Mouse (Mus musculus): Measurements from ENCODE around the gene Soga1.

Gene Soga1

DNA sequence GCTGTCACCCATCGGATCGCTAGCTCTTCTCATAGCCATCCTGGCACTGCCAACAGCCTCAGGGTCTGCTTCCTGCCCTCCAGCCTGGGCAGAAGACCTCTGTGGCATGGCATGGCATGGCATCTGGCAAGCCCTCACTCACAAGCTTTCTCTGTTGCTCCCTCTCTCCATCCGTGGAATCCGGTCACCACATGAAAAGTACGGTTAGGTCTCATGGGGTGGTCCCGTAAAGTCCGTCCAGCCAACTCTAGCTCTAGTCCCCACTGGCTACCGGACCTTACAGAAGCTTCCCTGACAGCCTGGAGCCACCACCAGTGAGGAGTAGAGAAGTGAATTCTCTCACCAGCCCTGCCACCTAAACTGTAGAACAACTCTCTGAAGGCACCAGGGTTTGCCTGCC is 2.3 kb upstream of the Soga1 start:
- no peak for DNase-seq (ENCODE audit: low read depth in 1 of 2, low spot score in 2 of 2)

DNA sequence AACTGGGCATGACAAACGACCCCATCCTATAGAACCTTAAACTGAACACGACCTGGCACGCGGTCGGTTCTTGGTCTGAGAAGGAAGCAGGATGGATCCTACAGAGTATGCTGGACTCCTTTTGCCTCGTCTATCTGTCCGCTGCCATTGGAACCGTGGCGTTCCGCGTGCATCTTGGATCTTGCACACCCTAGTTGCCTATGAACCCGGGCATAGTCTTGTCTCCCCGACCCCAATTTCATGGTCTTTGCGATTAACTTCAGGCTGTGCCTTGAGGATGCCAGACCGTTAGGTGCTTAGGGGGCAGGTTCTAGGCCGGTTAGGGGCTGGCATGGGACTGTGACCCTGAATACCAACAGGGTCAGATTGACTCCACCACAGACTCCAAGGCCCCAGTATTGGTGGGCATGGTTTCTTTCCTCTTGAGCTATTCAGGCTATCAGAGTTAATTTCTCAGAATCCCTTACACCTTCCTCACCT is 687 bp upstream of the Soga1 start:
- no peak for DNase-seq (ENCODE audit: low read depth in 1 of 2, low spot score in 2 of 2)

DNA sequence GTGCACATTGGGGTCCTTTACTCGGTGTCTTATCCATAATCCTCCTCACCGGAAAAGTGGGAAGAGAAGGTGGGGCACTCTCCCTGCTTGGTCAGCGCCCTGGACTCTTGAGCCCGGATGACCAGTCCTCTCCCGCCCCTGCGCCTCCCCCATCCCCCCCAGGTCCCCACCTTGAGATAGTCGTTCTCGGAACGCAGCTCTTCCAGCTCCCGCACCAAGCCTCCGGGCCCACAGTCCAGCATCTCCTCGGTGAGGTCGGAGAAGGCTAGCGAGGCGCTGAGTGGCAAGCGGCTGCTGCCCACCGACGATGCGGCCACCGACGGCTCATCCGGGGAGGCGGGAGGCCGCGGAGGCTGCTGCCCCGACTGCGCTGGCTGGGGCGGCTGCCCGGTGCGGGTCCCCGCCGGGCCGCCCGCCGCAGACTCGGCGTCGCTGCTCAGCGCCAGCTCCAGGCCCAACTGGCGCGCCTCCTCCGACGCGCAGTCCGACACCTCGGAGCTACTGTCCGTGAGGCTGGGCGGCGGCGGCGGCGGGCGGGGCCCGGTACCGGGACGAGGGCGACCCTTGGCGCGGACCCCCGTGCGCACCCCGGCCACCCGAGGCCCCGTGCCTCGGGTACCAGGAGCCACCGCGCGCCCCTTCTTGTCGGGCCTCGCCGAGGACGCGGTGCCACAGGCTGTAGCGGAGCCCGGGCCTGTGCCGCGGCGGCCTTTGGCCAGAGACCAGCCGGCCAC is 828 bp downstream of the Soga1 start:
- DNase-seq (ENCODE audit: low read depth in 1 of 2, low spot score in 2 of 2) = no peak

DNA sequence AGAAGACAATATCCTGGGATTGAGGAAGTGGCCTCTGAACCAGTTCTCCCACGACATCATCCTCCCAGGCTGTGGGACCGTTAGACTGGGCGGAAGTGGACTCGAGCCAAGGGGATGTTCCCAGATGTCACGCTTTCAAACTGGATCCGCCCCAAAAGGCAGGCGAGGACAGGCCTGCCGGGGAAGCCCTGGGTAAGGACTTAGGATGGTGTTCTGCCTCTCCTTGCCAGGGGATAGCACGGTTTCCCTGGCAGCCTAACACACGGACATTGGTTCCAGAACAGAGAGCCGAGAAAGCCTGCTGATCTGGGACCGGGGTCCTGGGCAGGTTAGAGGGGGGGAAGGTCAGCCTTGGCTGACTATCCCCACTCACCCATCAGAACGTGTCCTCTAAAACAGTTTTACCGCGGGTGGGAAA is 1.4 kb downstream of the Soga1 start:
- DNase-seq (ENCODE audit: low read depth in 1 of 2, low spot score in 2 of 2) = peak; percentile 70 to 77

DNA sequence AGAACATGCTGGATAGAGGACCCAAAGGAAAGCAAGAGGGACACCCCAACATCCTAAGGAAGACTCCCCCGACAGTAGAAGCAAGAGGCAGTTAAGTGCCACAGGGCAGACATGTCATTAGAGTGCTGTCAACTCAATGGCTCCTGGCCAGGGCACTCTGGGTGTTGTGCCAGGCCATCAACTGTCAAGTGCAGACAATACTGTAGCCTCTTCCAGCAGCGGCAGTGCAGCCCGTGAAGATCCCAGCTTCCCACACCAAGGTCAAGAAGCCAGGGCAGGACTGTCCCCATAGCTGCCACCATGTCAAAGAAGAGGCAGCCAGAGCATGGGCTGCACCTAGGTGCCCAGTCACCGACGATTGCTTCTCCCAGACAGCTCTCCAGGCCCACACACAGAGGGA is 1.9 kb downstream of the Soga1 start:
- DNase-seq (ENCODE audit: low read depth in 1 of 2, low spot score in 2 of 2) = no peak

DNA sequence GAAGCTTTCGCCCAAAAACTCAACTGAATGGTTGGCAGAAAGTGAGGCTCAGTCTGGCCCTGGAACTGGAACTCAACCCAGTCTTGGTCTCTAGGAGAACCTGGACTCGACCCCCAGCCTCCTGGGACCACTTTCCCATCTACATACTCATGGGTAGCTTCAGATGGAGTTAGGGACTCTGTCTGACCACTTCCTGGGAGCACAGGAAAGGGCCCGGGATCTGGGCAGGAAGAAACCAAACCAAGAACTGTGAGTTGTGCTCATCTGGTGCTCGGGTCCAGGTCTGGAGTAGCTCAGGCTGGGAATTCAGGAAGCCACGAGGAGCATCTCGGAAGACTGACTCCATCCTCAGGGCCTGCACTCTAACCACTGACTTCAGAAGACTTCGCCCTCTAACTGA is 2.5 kb downstream of the Soga1 start:
- DNase-seq (ENCODE audit: low read depth in 1 of 2, low spot score in 2 of 2) = no peak

DNA sequence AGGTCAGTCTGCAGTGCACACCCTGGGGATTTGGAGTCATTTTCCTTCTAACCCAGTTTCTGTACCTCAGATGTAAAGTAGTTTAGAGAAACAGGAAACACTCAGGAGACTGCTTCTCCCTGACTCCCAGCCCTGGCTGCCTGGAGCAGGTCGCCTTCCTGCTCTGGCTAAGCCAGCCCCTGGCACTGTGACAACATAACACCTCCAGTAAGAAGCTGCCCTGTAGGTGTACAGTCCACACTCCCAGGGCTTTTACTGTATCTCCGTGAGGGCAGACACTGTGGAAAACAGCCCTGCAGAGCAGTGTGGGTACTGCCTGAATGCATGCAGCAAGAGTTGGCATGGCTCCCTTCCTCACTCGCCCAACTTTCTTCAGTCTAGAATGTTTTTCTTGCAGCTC is 3.4 kb downstream of the Soga1 start:
- DNase-seq (ENCODE audit: low read depth in 1 of 2, low spot score in 2 of 2) = no peak

DNA sequence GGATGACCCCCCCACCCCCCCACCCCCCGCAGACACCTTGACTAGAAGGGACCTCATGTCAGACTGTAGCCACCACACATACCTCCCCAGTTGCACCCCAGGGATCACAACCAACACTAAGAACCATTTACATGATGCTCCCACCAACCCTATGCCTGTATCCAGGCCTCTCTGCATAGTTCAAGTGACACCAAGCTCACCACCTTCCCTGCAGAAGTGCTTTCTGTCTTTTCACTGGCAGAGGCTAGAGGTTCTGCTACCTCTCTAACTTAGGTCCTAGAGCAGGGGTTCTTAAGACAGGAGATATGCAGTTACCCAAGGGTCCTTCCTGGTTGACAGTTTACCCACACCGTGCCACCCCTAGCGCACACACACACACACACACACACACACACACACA is 3.8 kb downstream of the Soga1 start:
- DNase-seq (ENCODE audit: low read depth in 1 of 2, low spot score in 2 of 2) = no peak

DNA sequence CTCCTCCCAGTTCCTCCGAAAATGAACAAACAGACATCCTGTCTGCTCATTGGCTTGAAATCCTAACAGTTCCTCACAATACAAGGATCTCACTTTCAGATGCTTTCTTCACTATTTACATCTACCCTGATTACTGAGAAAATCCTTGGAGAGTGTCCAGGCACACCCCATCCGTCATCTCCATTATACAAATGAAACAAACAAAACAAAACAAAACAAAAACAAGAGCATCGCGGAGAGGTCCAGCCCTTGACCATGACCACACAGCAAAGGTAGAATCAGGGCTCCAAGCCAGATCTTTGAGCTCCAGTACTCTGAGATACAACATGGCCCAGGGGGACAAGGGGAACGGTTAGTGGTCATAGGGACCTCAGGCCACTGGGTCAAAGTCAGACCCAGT is 4.3 kb downstream of the Soga1 start:
- DNase-seq (ENCODE audit: low read depth in 1 of 2, low spot score in 2 of 2) = no peak

DNA sequence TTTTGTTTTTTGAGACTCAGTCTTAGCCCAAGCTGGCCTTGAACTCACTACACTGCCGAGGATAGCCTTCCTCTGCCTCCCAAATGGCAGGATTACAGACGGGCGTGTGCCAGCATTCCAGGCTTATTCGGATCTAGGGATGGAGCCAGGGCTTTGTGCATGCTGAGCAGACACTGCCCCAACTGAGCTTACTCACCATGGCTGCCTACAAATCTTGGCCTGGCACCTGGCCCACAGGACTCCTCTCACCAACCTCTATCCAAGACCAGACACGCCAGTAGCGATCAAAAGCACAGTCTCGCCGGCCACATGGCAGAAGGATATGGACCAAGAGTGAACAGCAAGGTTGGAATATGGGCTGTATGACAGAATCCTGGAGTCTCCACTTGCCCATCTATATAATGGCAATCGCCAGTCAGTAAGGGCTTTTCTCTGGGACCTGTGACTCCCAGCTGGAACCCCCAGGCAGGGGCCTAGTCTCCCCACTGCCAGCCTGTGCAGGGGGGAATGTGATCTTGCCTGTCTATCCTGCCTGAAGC is 4.8 kb downstream of the Soga1 start:
- DNase-seq (ENCODE audit: low read depth in 1 of 2, low spot score in 2 of 2) = no peak

DNA sequence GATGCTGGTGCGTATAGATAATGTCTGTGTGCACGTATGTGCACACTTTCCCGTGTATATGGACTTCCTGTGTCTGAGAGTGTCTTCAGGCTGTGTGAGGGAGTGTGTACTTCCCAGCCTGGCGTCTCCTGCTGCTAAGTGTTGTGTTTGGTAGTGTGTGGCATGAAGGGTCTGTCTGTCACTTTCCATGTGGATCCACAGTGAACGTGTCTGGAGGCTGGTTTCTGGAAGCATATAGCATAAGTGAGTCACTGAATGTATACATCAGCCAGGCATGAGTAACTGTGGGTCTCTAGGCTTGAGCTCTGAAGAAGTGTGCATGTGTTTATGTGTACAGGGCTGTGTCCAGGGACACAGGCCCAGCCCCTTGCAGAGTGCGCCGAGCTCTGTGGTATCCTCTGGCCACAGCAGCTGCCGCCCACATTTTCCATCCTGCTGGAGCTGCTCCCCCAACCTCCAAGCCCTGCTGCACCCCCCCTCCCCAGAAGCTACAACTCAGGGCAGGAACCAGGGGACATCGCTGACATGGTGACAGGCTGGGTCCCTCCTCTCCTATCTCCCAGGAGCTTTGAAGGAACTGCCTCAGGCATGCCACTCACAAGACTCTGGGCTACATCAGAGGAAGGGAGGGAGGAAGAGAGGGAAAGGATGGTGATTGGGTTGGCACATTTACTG is 5.5 kb downstream of the Soga1 start:
- DNase-seq (ENCODE audit: low read depth in 1 of 2, low spot score in 2 of 2) = no peak

DNA sequence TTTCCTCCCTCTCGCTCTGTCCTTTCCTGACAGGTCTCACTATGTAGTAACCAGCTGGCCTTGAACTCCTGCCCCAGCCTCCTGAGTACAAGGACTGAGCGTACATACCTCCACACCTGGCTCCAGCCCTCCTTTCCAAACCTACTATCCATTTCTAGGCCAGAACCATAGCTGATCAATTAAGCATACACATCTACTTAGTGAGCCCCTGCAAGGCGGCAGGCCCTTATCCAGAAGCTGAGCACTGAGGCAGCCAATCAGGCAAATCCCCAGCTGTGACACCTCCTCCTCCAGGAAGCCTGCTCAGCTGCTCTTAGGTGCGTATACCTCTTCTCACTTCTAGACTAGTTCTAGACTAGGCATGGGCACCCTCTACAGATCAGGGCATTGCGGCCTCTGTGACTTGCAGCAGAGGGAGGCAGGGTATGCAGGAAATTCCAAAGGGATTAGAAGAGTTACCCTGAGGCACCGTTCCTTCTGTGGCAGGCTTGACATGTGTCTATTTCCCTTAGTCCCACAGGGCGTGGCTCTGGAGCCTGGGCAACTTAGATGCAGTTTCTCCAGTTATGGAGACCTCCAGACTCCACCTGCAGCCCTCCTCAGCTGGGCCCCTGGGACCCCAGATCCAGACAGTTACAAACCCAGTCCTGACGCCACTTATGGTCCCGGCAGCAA is 6.6 kb downstream of the Soga1 start:
- no peak for DNase-seq (ENCODE audit: low read depth in 1 of 2, low spot score in 2 of 2)

DNA sequence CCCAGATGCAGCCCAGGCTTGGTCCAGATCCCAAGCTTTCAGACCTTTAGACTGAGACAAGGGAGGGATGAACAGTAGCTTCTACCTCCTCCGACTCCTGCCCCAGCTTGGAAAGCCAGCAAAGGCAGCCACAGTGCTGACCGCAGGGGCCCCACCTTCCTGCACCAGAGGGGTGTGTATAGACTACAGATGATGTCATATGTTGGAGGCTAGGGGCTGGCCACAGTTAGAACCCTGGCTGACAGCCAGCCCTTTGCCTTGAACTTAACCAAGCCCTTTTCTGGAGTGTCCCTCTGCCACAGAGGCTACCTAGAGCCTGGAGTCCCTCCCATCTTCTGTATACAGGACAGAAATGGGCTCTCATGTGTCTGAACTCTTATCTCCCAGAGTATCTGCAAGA is 7.5 kb downstream of the Soga1 start:
- peak; percentile 34 to 48 for DNase-seq (ENCODE audit: low read depth in 1 of 2, low spot score in 2 of 2)

DNA sequence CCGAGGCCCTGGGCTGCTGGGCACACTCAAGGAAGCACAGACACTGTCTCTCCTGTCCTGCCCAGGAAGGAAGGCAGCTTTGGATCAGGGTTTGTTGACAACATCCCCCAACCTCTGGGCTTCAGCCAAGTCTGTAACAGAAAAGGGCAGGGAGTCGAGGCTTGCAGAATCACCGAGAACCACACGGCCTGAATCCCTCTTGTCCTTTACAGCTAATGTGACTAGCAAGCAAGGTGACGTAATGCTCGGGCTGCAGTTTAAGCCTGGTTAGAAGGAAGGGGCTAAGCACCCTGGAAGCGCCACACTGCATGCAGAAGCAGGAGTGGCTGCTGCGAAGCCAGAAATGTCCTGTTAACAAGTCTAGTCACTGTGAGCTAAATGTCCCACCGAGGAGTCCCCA is 8.7 kb downstream of the Soga1 start:
- DNase-seq (ENCODE audit: low read depth in 1 of 2, low spot score in 2 of 2) = no peak

DNA sequence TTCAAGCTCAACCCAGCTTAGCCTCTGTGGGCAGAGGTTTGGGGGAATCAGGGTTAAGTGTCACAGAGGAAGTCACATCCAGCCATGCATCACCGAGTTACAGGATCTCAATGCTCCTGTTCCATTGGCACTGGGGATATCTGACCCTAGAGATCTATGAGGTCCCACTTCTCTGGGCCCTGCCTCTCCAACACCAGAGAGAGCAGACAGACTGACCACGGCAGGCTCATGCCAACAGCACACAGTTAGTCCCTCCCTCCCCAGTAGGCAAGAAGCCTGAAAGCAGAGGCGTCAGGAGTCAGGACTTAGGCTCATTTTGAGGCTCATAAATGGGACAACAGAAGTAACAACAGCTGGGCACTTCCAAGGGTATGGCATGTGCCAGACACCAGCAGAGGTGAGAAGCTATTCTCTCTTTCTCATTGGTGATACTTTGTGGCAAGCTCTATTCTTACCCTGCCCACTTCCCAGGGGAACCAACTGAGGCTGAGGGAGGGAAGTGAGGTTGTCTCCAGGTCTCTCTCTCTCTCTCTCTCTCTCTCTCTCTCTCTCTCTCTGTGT is 9.2 kb downstream of the Soga1 start:
- DNase-seq (ENCODE audit: low read depth in 1 of 2, low spot score in 2 of 2) = no peak

DNA sequence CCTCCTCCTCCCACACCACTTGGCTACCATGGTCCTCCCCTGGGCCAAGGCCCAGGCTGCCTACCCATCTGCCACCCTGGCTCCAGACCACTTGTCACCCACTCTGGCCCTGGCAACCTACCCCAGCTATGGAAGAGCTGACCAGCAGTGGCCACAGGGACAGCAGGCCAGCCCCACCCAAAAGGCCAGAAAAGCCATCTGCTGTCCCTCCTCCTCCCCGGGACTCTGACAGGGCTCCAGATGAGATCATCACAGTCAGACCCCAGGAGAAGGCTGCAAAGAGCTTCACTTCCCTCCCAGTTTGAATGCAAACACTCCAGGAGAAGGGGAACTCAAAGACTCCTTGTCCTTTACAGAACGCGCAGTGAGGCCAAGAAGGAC is 9.7 kb downstream of the Soga1 start:
- DNase-seq (ENCODE audit: low read depth in 1 of 2, low spot score in 2 of 2) = no peak

DNA sequence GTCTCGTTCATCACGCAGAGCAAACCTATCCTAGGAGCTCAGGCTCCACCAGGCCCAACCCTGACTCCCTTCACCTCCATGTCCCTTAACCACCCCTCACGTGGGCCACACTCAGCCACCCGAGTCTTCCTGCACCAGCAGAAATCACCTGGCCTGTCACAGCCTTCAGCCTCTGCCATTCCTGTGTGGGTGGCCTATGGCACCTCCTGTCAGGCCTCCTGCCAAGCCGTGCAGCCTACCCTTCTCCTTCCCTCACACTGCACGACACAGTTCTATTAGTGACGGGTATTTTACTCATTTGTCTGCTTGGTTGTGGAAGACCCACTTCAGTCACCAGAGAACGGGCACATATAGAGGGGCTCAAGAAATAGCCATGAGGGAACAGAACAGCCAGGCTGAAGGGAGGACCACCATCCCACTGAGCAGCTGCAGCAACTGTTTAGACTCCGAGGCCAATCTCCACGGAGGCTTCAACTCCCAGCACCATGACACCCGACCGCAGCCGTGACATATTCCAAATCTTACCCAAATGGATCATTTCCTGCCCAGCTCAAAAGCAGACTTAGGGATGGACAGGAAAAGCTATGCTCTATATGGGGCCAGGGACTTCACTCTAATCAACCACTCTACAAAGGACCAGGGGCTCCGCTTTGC is 10.2 kb downstream of the Soga1 start:
- no peak for DNase-seq (ENCODE audit: low read depth in 1 of 2, low spot score in 2 of 2)

DNA sequence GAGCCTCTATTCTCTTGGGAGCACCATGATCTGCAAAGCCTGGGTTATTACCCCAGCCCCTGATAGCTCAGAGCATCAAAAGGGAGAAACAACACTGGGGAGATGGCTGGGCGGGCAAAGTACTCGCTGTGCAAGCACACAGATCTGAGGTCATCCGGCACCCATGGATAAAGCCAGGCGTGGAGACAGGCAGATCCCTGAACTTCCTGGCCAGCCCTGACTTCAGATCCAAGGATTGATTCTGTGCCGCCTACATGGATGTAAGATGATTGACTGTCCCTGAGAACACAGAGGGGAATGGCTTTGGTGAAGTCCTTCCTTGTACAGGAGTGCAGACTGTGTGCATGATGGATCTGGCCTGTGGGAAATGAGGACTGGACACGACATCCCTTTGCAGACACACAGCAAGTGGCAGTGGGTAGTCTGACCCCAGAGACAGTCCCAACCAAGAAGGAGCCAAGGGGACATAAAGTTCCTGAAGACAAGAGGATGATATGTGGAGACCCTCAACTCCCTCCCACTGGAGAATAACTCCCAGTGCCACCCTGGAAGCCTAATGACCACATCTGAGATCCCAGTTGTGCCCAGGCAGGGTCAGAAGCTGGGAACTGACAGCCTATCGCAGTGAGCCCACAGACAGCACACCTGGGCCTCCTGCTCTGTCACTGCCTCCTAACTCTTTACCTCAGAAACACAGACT is 12.2 kb downstream of the Soga1 start:
- no peak for DNase-seq (ENCODE audit: low read depth in 1 of 2, low spot score in 2 of 2)

DNA sequence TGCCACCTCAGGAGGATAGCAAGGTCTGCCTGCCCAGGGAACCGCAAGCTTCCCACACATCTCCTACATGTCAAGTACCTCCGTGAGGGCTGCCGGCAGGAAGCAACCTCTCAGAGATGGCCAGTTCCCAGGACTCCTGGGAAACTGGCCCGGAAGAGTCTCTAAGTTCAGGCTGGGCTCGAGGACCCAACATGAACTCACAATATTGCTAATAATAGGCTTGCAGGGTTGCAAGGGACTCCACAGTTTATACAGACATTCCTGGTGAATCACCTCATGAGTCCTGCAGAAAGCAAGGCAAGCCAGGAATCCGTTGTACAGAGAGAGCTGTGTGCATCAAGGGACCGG is 13.2 kb downstream of the Soga1 start:
- DNase-seq (ENCODE audit: low read depth in 1 of 2, low spot score in 2 of 2) = no peak

DNA sequence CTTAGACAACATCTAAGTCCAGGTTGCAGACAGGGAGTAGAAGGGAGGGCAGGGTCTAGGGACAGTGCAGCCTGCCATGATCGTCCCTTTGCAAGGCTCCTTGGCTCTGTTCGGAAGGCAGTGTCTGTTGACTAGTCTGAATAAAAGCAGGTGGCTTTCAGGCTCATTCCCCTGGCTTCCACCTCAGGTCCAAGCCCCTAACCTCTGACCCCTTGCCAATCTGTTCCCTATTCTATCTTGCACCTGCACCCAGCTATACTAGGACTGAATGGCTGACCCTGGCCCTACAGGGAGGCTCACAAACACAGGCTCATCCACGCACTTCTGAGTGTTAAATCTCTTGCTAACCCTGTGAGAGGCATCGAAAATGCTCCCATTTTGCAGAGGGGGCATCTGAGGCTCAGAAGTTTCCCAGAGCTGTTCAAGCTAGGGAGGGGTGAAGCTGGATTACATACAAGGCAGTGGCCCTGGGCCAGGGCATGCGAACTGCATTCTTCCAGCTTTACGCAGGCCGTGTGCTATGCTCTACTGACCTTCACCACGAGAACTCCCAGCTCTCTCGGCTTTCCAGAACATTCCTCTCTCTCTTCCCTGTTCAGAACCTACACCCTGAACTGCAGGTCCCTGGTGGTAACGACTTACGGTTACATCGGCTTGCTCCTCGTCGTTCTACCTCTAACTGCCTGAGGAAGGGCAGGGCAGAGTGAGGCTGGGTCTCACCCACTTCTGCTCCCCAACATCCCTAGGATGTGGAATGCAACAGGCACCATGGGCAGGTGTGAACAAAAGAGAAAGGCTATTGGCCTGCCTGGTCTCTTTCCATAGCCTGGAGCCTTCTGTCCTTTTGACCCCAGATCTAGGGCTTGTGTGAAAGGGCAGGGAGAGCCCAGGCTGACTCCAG is 13.8 kb downstream of the Soga1 start:
- no peak for DNase-seq (ENCODE audit: low read depth in 1 of 2, low spot score in 2 of 2)

Data from monocyte, adult 2 months (primary cell).